Mouse (Mus musculus): ENCODE results near the gene Slc34a1. TPM values are rescaled to one million over a fixed set of nuclear protein-coding genes. Genes with fewer than 3 reads are reported as not detected.
"Not testable (repeated sequence)": the region's sequence is repeated elsewhere in the genome, so short reads cannot be mapped to it uniquely, and the experiment has no call there.

The Slc34a1 gene
- polyA plus RNA-seq, 1 experiment from 2014 or later = not detected

DNA sequence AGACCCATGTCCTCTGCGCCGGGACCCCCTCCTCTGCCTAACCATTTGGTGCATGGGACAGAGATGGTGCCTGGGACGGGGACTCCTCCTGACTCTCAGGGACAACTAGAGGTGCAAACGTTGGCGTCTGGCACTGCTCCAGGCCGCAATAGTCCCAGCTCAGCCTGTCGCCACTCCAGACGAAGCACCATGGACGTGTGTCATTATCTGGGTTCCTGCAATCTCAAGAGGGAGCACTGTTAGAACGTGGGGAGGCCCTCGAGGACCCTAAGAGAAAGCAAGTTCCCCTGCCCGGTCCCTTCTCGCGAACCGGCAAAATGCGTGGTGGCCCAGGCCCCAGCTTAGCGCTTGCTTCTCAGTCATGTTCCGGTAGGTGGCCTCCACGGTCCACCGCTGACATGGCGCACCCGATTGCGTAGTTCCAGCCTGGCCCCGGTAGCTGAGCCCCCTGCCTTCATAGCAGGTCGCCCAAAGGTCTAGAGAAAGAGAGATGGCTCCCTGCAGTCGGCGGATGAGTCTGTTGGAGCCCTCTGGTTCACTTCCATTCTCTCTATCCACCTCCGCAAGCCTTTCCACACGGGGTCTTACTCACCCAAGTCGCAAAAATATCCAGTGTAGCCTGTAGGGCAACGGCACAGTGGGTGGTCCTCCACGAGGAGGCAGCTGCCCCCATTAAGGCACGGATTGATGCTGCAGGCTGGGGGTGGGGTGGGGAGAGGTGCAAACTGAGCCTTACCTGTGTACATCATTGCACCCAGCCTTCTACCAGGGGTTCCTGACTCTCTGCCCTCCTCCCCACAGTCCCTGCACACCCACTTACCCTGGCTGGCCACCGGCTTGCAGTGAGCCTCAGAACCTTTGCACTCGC lies 23.2 kb downstream of the Slc34a1 start:
- H3K27ac ChIP-seq = no peak overlapping the region
- ATAC-seq (ENCODE audit: insufficient number of reproducible peaks, insufficient read depth, low FRiP score, low TSS enrichment) = no peak
- H3K9ac ChIP-seq = peak overlapping the region; percentile 15; the same call in 1 of the 2 replicates
- peaks cover 19% of the 10 kb centered on the region; the same call in 1 of the 2 replicates for H3K4me1 ChIP-seq
- H3K4me2 ChIP-seq (replicated peaks) = peak overlapping the region; percentile 40
- no peaks in the 10 kb centered on the region for H3K9me3 ChIP-seq
- H3K27me3 ChIP-seq = peaks cover 50% of the 10 kb centered on the region
- 11% methylated on average over 35 of the region's 35 CpGs for WGBS
- H3K36me3 ChIP-seq = no peaks in the 10 kb centered on the region
- H3K4me3 ChIP-seq = peak overlapping the region; percentile 5

DNA sequence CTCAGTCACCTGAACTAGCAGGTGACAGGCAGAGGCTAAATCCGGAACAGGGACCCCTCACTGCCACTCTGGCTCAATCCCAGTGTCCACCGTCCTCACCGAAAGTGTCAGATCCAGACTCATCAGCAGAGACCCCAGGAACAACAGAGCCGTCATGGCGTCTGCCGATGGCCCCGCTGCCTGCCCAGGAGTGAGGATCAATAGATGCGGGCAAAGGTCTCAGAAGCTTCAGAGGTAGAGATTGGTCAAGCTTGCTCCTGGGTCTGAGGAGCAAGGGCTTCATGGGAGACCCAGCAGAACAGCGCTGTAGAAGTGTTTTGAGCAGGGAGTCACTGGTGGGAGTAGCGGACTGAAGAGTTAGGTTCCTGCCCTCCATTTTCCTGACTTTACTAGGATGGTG lies 28.6 kb downstream of the Slc34a1 start, which contains the start of gene F12:
TSS of gene F12 (minus strand) at position 181 of the 400 bp plus-strand sequence.
- no peaks in the 10 kb centered on the region for H3K9me3 ChIP-seq
- H3K4me3 ChIP-seq = no peak within 1 kb of the TSS
- no peak within 1 kb of the TSS for H3K9ac ChIP-seq
- H3K36me3 ChIP-seq = no peaks in the 10 kb centered on the region
- peaks cover 13% of the 10 kb centered on the region for H3K27me3 ChIP-seq
- H3K4me2 ChIP-seq (replicated peaks) = no peak within 1 kb of the TSS
- H3K4me1 ChIP-seq = peaks cover 2% of the 10 kb centered on the region; the same call in 1 of the 2 replicates
- 89% methylated on average over 10 of the region's 10 CpGs for WGBS
- ATAC-seq (ENCODE audit: insufficient number of reproducible peaks, insufficient read depth, low FRiP score, low TSS enrichment) = no peak
- no peak within 1 kb of the TSS for H3K27ac ChIP-seq

GRCm38 (mm10) chr13:55429226-55429888 lies 31.4 kb downstream of the Slc34a1 start:
- ATAC-seq (ENCODE audit: insufficient number of reproducible peaks, insufficient read depth, low FRiP score, low TSS enrichment) = no peak
- 57% methylated on average over 12 of the region's 12 CpGs for WGBS
- Histone ChIP-seq H3K4me3 (no peak overlapping the region), H3K9ac (no peak overlapping the region), H3K4me1 (no peaks in the 10 kb centered on the region), H3K27ac (no peak overlapping the region), H3K27me3 (0 out of 2 replicates have a peak, but pooled peaks cover 3% of the 10 kb centered on the region), H3K4me2 (replicated peaks) (no peak overlapping the region), H3K36me3 (no peaks in the 10 kb centered on the region), H3K9me3 (no peaks in the 10 kb centered on the region)

DNA sequence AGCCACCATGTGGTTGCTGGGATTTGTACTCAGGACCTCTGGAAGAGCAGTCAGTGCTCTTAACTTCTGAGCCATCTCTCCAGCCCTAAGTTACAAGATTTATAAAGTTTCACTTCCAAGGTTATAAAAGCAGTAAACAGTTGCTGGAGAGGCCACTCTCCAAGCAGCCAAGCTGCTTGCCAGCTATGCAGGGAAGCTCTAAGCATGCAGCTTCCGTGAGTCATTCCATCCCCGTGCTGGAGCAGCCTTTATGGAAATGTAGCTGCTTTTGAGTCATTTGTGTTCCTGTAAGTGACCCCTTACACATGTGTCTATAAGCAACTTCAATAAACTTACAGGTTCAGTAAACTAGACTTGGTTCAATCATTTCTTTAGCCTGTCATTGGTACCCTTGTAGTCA lies 32.6 kb downstream of the Slc34a1 start:
- no peak overlapping the region for H3K4me3 ChIP-seq
- 0 out of 2 replicates have a peak, but pooled peaks cover 3% of the 10 kb centered on the region for H3K27me3 ChIP-seq
- WGBS = 85% methylated on average over 2 of the region's 2 CpGs
- no peak overlapping the region for H3K27ac ChIP-seq
- no peaks in the 10 kb centered on the region for H3K9me3 ChIP-seq
- no peak overlapping the region for H3K9ac ChIP-seq
- no peak for ATAC-seq (ENCODE audit: insufficient number of reproducible peaks, insufficient read depth, low FRiP score, low TSS enrichment)
- no peaks in the 10 kb centered on the region for H3K36me3 ChIP-seq
- H3K4me2 ChIP-seq (replicated peaks) = no peak overlapping the region
- no peaks in the 10 kb centered on the region for H3K4me1 ChIP-seq

- Histone ChIP-seq H3K27me3 (no peaks in the 10 kb centered on the region), H3K4me2 (replicated peaks) (no peak overlapping the region), H3K27ac (no peak overlapping the region), H3K4me1 (no peaks in the 10 kb centered on the region), H3K36me3 (no peaks in the 10 kb centered on the region), H3K9me3 (no peaks in the 10 kb centered on the region), H3K4me3 (no peak overlapping the region), H3K9ac (no peak overlapping the region)
- WGBS = 76% methylated on average over 10 of the region's 10 CpGs
- ATAC-seq (ENCODE audit: insufficient number of reproducible peaks, insufficient read depth, low FRiP score, low TSS enrichment) = no peak
Observed at GRCm38 (mm10) chr13:55431889-55432685, 34.1 kb downstream of the Slc34a1 start.

DNA sequence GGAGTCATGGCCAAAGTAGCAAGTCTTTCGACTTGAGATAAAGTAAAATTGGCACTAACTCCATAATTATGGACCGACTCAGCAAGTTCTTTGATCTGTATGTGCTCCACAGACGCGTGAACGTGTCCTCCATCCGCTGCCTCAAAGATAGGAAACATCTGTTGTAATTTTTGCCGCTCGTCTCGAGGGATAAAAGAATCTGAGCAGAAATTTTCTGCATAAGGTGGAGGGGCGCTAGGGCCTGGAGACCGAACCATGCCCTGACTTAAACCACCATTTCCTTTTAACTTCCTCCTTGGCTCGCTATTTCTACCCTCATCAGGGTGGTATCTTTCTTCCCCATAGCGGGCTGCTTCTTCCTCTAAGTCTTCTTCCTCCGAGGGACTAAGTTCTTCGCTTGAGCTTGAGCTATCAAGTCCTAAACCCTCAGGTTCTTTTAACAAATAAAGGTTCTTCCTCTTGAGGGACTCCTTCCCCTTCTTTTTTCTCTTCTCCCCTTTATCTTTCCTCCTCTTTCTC lies 39.2 kb downstream of the Slc34a1 start:
- H3K36me3 ChIP-seq; ATAC-seq (ENCODE audit: insufficient number of reproducible peaks, insufficient read depth, low FRiP score, low TSS enrichment); H3K4me3 ChIP-seq; H3K27me3 ChIP-seq; H3K27ac ChIP-seq; H3K4me1 ChIP-seq; H3K9ac ChIP-seq; H3K4me2 ChIP-seq (replicated peaks); H3K9me3 ChIP-seq: not testable (repeated sequence)
- WGBS = 62% methylated on average over 15 of the region's 15 CpGs

- H3K9me3 ChIP-seq = no peaks in the 10 kb centered on the region
- H3K4me2 ChIP-seq (replicated peaks) = peak overlapping the region; percentile 79
- H3K27ac ChIP-seq = peak overlapping the region; percentile 96
- no peaks in the 10 kb centered on the region for H3K27me3 ChIP-seq
- peak overlapping the region; percentile 72 for H3K4me3 ChIP-seq
- WGBS = 45% methylated on average over 9 of the region's 9 CpGs
- no peak for ATAC-seq (ENCODE audit: insufficient number of reproducible peaks, insufficient read depth, low FRiP score, low TSS enrichment)
- H3K4me1 ChIP-seq = peaks cover 22% of the 10 kb centered on the region
- H3K9ac ChIP-seq = peak overlapping the region; percentile 60
- no peaks in the 10 kb centered on the region for H3K36me3 ChIP-seq
Observed at GRCm38 (mm10) chr13:55443799-55444285, 45.9 kb downstream of the Slc34a1 start.

- Histone ChIP-seq H3K36me3 (peaks cover 4% of the 10 kb centered on the region), H3K4me1 (peaks cover 22% of the 10 kb centered on the region), H3K27me3 (no peaks in the 10 kb centered on the region), H3K4me3 (peak overlapping the region; percentile 72), H3K9me3 (no peaks in the 10 kb centered on the region), H3K27ac (peak overlapping the region; percentile 96), H3K4me2 (replicated peaks) (peak overlapping the region; percentile 79), H3K9ac (peak overlapping the region; percentile 60)
- 2% methylated on average over 33 of the region's 33 CpGs for WGBS
- peak; percentile 65 for ATAC-seq (ENCODE audit: insufficient number of reproducible peaks, insufficient read depth, low FRiP score, low TSS enrichment)
Observed at GRCm38 (mm10) chr13:55444286-55444936, 46.4 kb downstream of the Slc34a1 start.

GRCm38 (mm10) chr13:55444937-55445315 lies 46.9 kb downstream of the Slc34a1 start, which contains the start of gene Grk6:
TSS of gene Grk6 (plus strand) at chr13:55445072.
- peak within 1 kb of the TSS; percentile 79 for H3K4me2 ChIP-seq (replicated peaks)
- peak within 1 kb of the TSS; percentile 96 for H3K27ac ChIP-seq
- H3K9me3 ChIP-seq = no peaks in the 10 kb centered on the region
- under 1% methylated on average over 35 of the region's 35 CpGs for WGBS
- peak within 1 kb of the TSS; percentile 95 for H3K9ac ChIP-seq
- peaks cover 9% of the 10 kb centered on the region for H3K36me3 ChIP-seq
- ATAC-seq (ENCODE audit: insufficient number of reproducible peaks, insufficient read depth, low FRiP score, low TSS enrichment) = peak; percentile 96
- H3K27me3 ChIP-seq = no peaks in the 10 kb centered on the region
- H3K4me1 ChIP-seq = peaks cover 22% of the 10 kb centered on the region
- H3K4me3 ChIP-seq = peak within 1 kb of the TSS; percentile 72

DNA sequence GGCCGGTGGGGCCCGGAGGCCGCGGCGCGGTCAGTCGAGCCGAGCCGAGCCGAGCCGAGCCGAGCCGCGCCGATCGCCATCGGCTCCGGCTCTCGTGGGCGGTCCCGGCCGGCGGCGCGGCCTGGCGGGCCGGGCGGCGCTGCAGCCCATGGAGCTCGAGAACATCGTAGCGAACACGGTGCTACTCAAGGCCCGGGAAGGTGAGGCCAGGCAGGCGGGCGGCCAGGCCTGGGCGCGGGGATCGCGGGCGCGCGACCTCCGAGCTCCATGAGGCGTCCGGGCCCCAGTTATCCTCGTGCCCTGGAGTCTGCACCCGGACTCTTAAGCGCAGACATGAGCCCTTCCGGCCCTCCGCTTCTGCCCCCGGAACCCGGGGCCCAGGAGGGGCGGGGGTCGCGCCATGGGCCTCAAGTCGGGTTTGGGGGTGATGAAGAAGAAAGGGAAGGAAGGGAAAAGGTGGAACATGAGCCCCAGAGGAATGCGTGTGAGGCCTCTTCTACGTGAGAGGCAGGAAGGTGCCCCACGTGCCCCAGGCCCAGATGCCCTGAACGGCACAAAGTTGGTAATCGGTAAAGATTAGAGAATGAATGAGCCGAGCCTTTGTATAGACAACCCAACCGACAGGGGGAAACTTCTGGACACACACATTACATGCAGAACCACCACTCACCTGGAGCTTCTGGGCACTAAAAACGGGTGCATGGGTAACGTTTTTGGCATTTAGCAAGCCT lies 47.5 kb downstream of the Slc34a1 start:
- no peaks in the 10 kb centered on the region for H3K27me3 ChIP-seq
- peak overlapping the region; percentile 72 for H3K4me3 ChIP-seq
- WGBS = under 1% methylated on average over 58 of the region's 66 CpGs
- H3K9me3 ChIP-seq = no peaks in the 10 kb centered on the region
- peak overlapping the region; percentile 95 for H3K9ac ChIP-seq
- peaks cover 22% of the 10 kb centered on the region for H3K4me1 ChIP-seq
- H3K36me3 ChIP-seq = peaks cover 15% of the 10 kb centered on the region
- peak overlapping the region; percentile 96 for H3K27ac ChIP-seq
- no peak; the same call in 1 of the 2 replicates for ATAC-seq (ENCODE audit: insufficient number of reproducible peaks, insufficient read depth, low FRiP score, low TSS enrichment)
- H3K4me2 ChIP-seq (replicated peaks) = peak overlapping the region; percentile 79
